Mouse (Mus musculus) forebrain, embryonic 15.5 days (tissue): Measurements from ENCODE around the gene Pou6f2. TPM values are rescaled to one million over a fixed set of nuclear protein-coding genes. Genes with fewer than 3 reads are reported as not detected.

ENCODE experiments used
- ATAC-seq: fragments of 200-750 bp; cut with Nextera tagmentation; replicated peaks from 2 replicates; pipeline ENCODE4 v1.8.0; 2017; ENCODE audit warnings: mild to moderate bottlenecking, moderate TSS enrichment, moderate library complexity
- H3K27ac ChIP-seq: fragments of 300-500 bp; sonication (generic); replicated peaks from 2 replicates; pipeline ENCODE4 v1.5.1; 2015; ENCODE audit warnings: mild to moderate bottlenecking, inconsistent platforms
- H3K27me3 ChIP-seq: fragments of 300-500 bp; sonication (generic); 2 replicates; pipeline ENCODE4 v1.6.1; 2015; ENCODE audit warnings: inconsistent platforms
- H3K36me3 ChIP-seq: fragments of 300-500 bp; sonication (generic); 2 replicates; pipeline ENCODE4 v1.6.1; 2015; ENCODE audit warnings: mild to moderate bottlenecking, inconsistent platforms
- H3K4me1 ChIP-seq: fragments of 300-500 bp; sonication (generic); 2 replicates; pipeline ENCODE4 v1.6.1; 2015; ENCODE audit warnings: inconsistent platforms
- H3K4me2 ChIP-seq: fragments of 300-500 bp; sonication (generic); replicated peaks from 2 replicates; pipeline ENCODE4 v1.6.1; 2015; ENCODE audit warnings: mild to moderate bottlenecking, inconsistent platforms
- H3K4me3 ChIP-seq: fragments of 300-500 bp; sonication (generic); 2 replicates; pipeline ENCODE4 v1.5.1; 2015; ENCODE audit warnings: mild to moderate bottlenecking, inconsistent platforms
- H3K9ac ChIP-seq: fragments of 300-500 bp; sonication (generic); replicated peaks from 2 replicates; pipeline ENCODE4 v1.6.1; 2015; ENCODE audit warnings: mild to moderate bottlenecking, inconsistent platforms
- H3K9me3 ChIP-seq: fragments of 300-500 bp; sonication (generic); 2 replicates; pipeline ENCODE4 v1.6.1; 2016; ENCODE audit warnings: inconsistent platforms
- WGBS: fragments of 180-500 bp; shearing (Covaris S2); methylation state at CpG from one replicate; pipeline ENCODE4 v1.1.7; 2015; ENCODE audit warnings: mixed read lengths; 5-methylcytosine and 5-hydroxymethylcytosine counted together
- polyA plus RNA-seq: library from polyadenylated mRNA; unstranded; fragments of >200 nt; fragmentation: Nextera tagmentation; extraction: Ambion mirVana; gene quantifications from 2 replicates; pipeline ENCODE4 v1.2.1, GENCODE M21; 2015

Pou6f2 gene
- 5.2 and 6.5 TPM in 2 replicates for polyA plus RNA-seq

DNA sequence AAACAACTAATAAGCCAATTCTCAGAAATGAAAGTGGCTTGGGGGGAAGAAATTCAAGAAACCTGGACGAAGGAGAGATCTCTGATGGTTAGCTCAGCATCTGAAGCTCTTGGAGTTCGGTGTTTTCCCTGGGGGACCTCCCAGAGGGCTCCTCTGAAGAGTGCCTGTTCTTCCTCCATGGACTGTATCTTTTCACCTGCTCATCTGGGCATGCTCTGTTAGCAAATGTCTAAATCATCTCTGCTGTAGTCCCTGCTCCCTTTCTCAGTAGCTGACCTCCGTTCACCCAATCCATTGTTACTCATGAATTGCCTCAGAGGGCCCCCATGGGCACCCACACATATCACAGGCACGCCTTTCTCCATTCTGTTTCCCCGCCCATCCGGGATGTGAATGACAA, at the start of gene Pou6f2:
Gene Pou6f2 (minus strand): TSS at position 101 of the 400 bp plus-strand sequence.
- Histone ChIP-seq H3K4me1 (no peaks in the 10 kb centered on the region), H3K4me2 (no peak within 1 kb of the TSS), H3K27me3 (no peaks in the 10 kb centered on the region), H3K36me3 (no peaks in the 10 kb centered on the region), H3K9me3 (no peaks in the 10 kb centered on the region), H3K9ac (no peak within 1 kb of the TSS), H3K27ac (no peak within 1 kb of the TSS), H3K4me3 (no peak within 1 kb of the TSS)
- no peak for ATAC-seq
- WGBS = 88% methylated on average over 6 of the region's 6 CpGs

DNA sequence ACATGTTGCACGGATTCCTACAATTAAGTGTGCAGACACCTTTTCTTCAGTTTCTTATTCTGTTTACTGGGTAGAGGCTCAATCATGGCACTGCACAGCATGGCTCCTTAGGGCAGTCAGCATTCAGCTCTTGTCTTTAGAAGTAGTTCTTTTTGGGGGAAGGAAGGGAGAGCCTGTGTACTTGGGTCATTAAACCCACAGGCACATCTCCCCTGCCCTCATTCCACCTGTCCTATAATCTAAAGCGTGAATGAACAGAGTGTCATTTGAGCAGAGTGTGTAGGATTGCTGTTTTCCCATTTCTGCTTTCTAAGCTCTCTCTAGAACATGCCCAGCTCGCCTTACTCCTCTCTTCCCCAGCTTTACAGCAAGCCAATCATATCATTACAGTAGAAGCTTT, 42.4 kb upstream of the Pou6f2 start:
- Histone ChIP-seq H3K4me2 (no peak overlapping the region), H3K4me1 (no peaks in the 10 kb centered on the region), H3K36me3 (no peaks in the 10 kb centered on the region), H3K9me3 (no peaks in the 10 kb centered on the region), H3K27me3 (no peaks in the 10 kb centered on the region), H3K9ac (no peak overlapping the region), H3K27ac (no peak overlapping the region), H3K4me3 (no peak overlapping the region)
- WGBS = 70% methylated on average over 3 of the region's 3 CpGs
- ATAC-seq = no peak

DNA sequence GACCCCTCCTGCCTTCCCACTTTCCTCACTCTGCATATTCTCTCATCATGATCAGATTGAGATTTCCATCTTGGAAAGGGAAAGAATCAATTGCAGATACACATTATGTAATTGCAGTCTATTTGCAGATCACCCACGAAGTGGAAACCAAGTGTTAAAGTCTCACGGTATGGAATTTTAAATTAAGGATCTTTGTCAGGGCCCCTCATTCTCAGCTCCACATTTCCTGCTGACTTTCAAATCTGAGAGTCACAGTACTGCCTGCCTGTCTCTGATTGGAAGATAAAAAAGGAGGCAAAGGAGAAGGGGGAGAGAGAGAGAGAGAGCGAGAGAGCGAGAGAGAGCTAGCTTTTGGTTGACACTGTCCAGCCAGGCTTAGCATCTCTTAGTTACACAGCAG, 9.8 kb downstream of the Pou6f2 start:
- H3K4me2 ChIP-seq = no peak overlapping the region
- H3K27me3 ChIP-seq = no peaks in the 10 kb centered on the region
- no peaks in the 10 kb centered on the region for H3K4me1 ChIP-seq
- ATAC-seq = no peak
- no peaks in the 10 kb centered on the region for H3K36me3 ChIP-seq
- 86% methylated on average over 4 of the region's 4 CpGs for WGBS
- no peak overlapping the region for H3K9ac ChIP-seq
- H3K4me3 ChIP-seq = no peak overlapping the region
- no peak overlapping the region for H3K27ac ChIP-seq
- no peaks in the 10 kb centered on the region for H3K9me3 ChIP-seq

DNA sequence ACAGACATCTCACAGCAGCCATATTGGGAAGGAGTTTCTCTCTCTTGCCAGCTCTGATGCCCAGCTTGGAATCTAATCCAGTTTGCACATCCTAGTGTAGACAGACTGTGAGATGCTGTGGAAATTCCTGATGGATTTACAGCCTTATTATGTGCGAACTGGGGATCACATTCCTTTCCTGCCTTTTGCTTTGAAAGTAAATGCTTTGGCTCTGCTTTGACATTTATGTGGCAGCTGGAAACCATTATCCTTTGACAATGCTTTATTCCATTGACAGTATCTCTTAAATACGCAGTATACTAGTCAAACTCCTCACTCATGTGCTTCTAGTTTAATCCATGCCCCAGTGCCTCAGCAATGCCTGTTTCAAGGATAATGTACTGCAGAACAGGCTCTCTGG, 34.1 kb downstream of the Pou6f2 start:
- no peak overlapping the region for H3K4me3 ChIP-seq
- no peak for ATAC-seq
- no peak overlapping the region for H3K9ac ChIP-seq
- H3K4me1 ChIP-seq = no peaks in the 10 kb centered on the region
- WGBS = 51% methylated on average over 2 of the region's 2 CpGs
- H3K27me3 ChIP-seq = no peaks in the 10 kb centered on the region
- no peaks in the 10 kb centered on the region for H3K9me3 ChIP-seq
- no peak overlapping the region for H3K4me2 ChIP-seq
- no peak overlapping the region for H3K27ac ChIP-seq
- H3K36me3 ChIP-seq = no peaks in the 10 kb centered on the region

- H3K4me1 ChIP-seq = 0 out of 2 replicates have a peak, but pooled peaks cover 3% of the 10 kb centered on the region
- H3K27me3 ChIP-seq = no peaks in the 10 kb centered on the region
- no peak overlapping the region for H3K4me3 ChIP-seq
- H3K36me3 ChIP-seq = no peaks in the 10 kb centered on the region
- ATAC-seq = no peak
- no peak overlapping the region for H3K27ac ChIP-seq
- WGBS = 85% methylated on average over 4 of the region's 4 CpGs
- H3K4me2 ChIP-seq = no peak overlapping the region
- H3K9ac ChIP-seq = no peak overlapping the region
- H3K9me3 ChIP-seq = no peaks in the 10 kb centered on the region
These were observed 52.7 kb downstream of the Pou6f2 start for GRCm38 (mm10) chr13:18344580-18345333.

- Histone ChIP-seq H3K36me3 (no peaks in the 10 kb centered on the region), H3K4me1 (0 out of 2 replicates have a peak, but pooled peaks cover 3% of the 10 kb centered on the region), H3K4me3 (no peak overlapping the region), H3K4me2 (no peak overlapping the region), H3K9me3 (no peaks in the 10 kb centered on the region), H3K9ac (no peak overlapping the region), H3K27me3 (no peaks in the 10 kb centered on the region), H3K27ac (no peak overlapping the region)
- ATAC-seq = no peak
- WGBS = 69% methylated on average over 10 of the region's 10 CpGs
These were observed 58.5 kb downstream of the Pou6f2 start for GRCm38 (mm10) chr13:18338910-18339501.

DNA sequence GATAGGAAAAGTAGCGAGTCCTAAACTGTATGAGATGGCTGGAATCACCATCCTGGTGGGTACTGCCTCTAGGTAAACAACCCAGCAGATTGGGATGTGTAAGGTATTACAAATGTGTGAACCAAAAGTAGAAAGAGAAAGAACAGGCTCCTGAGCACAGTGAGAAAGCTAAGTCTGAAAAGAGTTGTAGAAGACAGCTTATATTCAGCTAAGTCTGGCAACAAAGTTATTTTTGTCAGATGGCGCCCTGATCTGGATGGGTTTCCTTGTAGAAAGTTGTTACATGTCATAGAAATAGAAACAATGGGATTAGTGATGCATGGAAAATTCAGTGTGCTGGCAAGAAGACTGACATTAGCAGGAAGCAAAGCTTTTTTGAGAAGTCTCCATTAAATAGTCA, 59.5 kb downstream of the Pou6f2 start:
- H3K4me1 ChIP-seq = no peaks in the 10 kb centered on the region
- no peaks in the 10 kb centered on the region for H3K27me3 ChIP-seq
- H3K9ac ChIP-seq = no peak overlapping the region
- no peaks in the 10 kb centered on the region for H3K36me3 ChIP-seq
- no peak overlapping the region for H3K4me3 ChIP-seq
- no peak overlapping the region for H3K27ac ChIP-seq
- H3K9me3 ChIP-seq = no peaks in the 10 kb centered on the region
- WGBS = 53% methylated on average over 2 of the region's 2 CpGs
- H3K4me2 ChIP-seq = no peak overlapping the region
- ATAC-seq = no peak

DNA sequence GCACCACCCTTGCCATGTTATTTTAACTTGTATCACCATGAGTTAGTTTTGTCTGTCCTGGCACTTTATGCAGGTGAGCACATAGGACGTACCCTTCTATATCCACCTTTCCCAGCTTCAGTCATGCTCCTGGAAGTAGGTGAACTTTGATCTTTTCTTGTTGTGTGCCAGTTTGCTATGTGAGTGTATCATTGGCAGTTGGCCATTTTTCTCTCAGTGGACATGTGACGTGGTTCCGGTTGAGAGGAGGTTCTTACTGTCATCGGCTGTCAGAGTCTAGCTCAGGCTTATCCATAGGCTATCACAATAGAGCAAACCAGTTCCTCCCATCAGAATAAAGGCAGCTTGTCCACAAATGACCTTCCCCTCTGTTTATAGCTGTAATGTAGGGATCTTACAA, 63.5 kb downstream of the Pou6f2 start:
- 81% methylated on average over 4 of the region's 4 CpGs for whole genome bisulfite sequencing
- Histone ChIP-seq H3K4me3 (no peak overlapping the region), H3K27ac (no peak overlapping the region), H3K36me3 (no peaks in the 10 kb centered on the region), H3K9ac (no peak overlapping the region), H3K27me3 (no peaks in the 10 kb centered on the region), H3K9me3 (no peaks in the 10 kb centered on the region), H3K4me2 (no peak overlapping the region), H3K4me1 (no peaks in the 10 kb centered on the region)
- no peak for ATAC-seq

DNA sequence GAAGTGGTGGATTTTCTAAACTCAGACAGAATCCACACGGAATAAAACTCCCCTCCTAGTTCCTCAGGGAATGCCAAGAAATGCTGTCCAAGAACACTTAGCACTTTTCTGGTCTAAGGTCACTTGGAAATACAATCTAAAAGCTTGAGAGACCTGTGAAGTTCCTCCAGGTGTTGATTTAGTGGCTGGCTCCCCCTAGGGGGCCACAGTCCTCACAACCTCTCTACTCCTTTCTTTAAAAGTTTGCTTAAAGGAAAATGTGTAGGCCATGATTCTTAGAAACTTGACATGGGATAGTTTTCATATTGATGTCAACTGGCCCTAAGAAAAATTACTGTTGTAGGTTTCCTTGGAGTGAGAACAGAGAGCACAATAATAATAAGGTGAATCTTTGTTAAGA, 64.9 kb downstream of the Pou6f2 start:
- no peaks in the 10 kb centered on the region for H3K4me1 ChIP-seq
- no peak for ATAC-seq
- no peak overlapping the region for H3K4me2 ChIP-seq
- no peaks in the 10 kb centered on the region for H3K27me3 ChIP-seq
- H3K9me3 ChIP-seq = no peaks in the 10 kb centered on the region
- H3K4me3 ChIP-seq = no peak overlapping the region
- H3K9ac ChIP-seq = no peak overlapping the region
- WGBS = 46% methylated on average over 1 of the region's 1 CpGs
- no peak overlapping the region for H3K27ac ChIP-seq
- H3K36me3 ChIP-seq = no peaks in the 10 kb centered on the region

GRCm38 (mm10) chr13:18323980-18324678, 73.4 kb downstream of the Pou6f2 start:
- Histone ChIP-seq H3K4me3 (no peak overlapping the region), H3K4me2 (no peak overlapping the region), H3K36me3 (no peaks in the 10 kb centered on the region), H3K27me3 (no peaks in the 10 kb centered on the region), H3K27ac (peak overlapping the region; percentile 40; the same call in 1 of the 2 replicates), H3K4me1 (peaks cover 15% of the 10 kb centered on the region), H3K9me3 (no peaks in the 10 kb centered on the region), H3K9ac (no peak overlapping the region)
- WGBS = 17% methylated on average over 6 of the region's 6 CpGs
- ATAC-seq = peak; percentile 76

DNA sequence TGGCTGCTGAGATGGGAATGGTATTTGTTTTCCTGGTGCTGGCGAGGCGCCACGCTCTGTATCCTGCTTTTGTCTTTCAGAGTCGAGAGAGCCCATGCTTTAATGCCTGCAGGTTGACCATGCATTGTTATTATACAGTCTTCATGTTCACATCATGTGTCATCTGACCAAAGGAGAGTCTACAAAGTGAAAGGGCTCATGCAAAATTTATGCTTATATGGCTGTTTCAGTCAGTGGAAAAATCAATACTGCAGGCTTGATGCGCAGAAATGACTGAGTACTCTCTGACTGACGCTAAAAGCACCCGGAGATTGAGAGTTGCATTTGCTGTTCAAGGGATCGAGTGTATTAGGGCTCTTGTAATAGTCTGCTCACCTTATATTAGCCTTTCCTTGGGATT, 74.1 kb downstream of the Pou6f2 start:
- Histone ChIP-seq H3K4me3 (no peak overlapping the region), H3K4me2 (no peak overlapping the region), H3K9me3 (no peaks in the 10 kb centered on the region), H3K36me3 (no peaks in the 10 kb centered on the region), H3K4me1 (peaks cover 15% of the 10 kb centered on the region), H3K27ac (0 out of 2 replicates have a peak overlapping the region, but pooled peaks have one; percentile 17), H3K27me3 (no peaks in the 10 kb centered on the region), H3K9ac (no peak overlapping the region)
- WGBS = 50% methylated on average over 8 of the region's 8 CpGs
- peak; percentile 55; the same call in 1 of the 2 replicates for ATAC-seq

GRCm38 (mm10) chr13:18312613-18313012, 84.9 kb downstream of the Pou6f2 start:
- no peak overlapping the region for H3K4me3 ChIP-seq
- H3K4me2 ChIP-seq = no peak overlapping the region
- no peaks in the 10 kb centered on the region for H3K27me3 ChIP-seq
- ATAC-seq = peak; percentile 57; the same call in 1 of the 2 replicates
- H3K27ac ChIP-seq = no peak overlapping the region
- H3K36me3 ChIP-seq = no peaks in the 10 kb centered on the region
- WGBS = 21% methylated on average over 8 of the region's 8 CpGs
- H3K4me1 ChIP-seq = peaks cover 13% of the 10 kb centered on the region
- H3K9ac ChIP-seq = no peak overlapping the region
- H3K9me3 ChIP-seq = no peaks in the 10 kb centered on the region
